Mouse (Mus musculus): ENCODE measurements around the gene Stac3.

The Stac3 gene

DNA sequence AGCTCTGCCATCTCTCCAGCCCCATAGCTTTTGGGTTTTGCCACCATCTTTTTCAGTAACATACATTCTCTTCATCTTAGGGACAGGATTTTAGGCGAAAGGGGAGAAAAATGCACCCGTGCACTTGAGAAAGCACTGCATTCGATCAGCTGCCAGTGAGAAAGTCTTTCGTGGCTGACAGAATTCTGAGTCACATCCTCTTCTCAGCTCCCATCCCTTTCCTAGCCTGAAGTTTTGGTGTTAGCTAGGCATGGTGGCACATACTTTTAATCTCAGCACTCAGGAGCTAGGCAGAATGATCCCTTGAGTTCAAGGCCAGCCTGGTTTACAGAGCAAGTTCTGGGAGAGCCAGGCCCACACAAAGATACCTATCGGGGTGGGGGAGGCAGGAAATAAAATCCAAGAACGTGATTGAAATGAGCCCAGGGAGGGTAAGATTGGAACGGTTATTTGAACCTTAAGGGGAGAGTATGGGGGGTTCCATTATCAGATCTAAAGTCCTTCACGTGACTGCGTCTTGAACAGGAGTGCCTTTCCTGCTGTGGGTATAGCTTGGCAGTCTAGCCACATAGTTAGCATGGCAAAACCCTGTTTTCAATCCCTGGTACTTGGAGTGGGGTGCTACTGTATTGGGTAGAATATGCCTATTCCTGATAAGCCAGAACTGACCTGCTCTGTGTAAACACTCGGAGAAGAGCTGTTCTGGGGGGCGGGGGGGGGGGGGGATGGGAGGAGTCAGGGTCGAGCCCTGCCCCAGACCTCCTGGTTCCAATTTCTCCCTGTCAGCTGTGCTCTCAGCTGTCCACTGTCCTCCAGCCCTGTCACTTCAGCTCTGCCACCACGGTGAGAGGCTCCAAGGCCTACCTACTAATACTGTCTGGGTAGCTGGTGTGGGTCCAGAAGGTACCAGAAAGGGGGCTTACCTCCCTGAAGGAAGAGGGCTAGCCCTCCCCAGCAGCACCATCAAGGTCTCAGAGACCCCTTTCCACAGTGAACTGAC lies at the start of gene Stac3:
Stac3 (plus strand) TSS at position 793 of the 1,000 bp plus-strand sequence.
- in situ Hi-C loops (cut with MseI, MboI), result no loop called here

DNA sequence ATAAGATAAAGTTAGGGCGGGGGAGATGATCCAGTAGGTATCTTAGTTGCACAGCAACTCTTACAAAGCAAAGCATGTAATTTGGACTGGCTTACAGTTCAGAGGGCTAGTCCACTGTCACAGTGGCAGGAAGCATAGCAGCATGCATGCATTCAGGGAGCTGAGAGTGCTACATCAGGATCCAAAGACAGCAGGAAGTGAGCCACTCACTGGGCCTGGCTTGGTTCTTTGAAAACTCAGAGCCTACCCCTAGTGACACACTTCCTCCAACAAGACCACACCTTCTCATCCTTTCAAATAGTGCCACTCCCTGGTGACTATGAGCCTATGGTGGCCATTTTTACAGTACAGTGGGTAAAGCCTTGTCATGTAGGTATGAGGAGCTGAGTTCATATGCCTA lies 47.8 kb upstream of the Stac3 start:
- in situ Hi-C loops (cut with MseI, MboI), result no loop called here

DNA sequence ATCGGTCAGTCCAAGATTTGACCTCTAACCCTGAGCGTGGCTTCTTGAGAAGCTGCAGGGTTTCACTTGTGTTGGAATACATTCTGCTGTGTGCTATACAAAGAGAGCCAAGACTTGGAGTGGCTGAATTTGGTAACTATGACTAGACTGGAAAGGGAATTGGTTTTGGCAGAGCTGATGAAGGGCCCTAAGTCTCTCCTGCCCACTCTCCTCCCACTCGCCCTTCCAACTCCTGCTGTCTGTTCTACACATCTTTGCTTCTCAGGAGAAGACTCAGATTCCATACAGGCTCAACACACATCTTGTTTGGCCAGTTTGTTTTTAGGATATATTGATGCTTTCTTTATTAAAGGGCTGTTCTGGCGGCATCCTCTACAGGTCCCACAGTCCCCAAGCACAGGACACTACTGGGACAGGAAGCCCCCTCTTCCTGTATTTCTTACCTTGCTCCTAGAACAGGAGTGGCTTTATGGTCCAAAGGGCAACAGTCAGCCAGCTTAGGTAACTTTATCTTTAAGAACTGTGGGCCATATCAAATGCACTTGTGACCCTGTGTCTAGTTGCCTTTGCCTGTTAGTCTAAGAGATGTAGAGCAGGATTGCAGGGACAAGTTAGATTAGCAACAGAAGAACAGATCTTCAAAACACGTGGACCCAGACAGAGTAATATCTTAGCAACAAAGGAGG lies 38.9 kb upstream of the Stac3 start:
- in situ Hi-C loops (cut with MseI, MboI), result no loop called here

DNA sequence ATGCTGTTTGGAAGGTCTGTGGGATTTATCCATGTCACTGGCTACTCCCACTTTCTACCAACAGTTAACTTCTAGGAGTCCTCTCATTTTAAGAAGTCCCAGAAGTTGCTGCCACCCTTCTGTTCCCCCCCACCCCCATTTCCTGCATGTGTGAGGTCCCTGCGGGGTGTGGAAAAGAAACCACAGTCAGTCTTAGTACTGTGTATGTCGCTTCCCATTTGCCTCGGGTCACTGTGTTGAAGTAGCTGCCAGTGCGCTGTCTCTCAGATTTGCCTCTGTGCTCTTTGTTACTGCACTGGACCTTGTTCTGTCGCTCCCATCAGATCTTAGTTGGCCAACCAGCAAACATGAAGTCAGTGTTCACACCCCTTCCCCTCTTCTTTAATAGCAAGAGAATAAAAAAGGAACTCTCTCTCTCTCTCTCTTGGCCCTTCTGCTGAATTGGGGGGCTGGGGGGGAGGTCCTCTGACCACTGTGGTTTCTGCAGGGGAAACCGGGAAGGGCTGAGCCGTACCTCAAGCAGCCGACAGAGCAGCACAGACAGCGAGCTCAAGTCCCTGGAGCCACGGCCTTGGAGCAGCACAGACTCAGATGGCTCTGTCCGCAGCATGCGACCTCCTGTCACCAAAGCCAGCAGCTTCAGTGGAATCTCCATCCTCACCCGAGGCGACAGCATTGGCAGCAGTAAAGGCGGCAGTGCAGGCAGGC lies 30.1 kb upstream of the Stac3 start:
- in situ Hi-C loops (cut with MseI, MboI), result no loop called here

DNA sequence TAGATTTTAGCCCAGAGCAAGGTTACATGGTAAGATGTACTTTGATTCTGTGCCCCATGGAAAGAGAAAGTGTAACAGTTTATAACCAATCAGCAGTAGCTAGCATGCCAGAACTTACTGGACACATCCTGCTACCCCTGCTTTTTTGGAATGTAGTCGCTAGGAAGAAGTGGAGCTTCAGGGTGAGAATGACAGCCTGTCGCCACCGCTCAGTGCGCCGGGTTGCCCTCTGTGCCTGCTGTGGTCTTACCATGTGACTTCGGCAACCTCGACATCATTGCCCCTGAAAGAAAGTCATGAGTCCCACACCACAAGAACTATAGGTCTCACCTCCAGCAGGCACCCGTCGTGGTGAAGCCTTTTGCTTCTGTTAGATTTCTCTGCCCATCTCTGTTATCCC lies 28.8 kb upstream of the Stac3 start:
- in situ Hi-C loops (cut with MseI, MboI), result no loop called here

DNA sequence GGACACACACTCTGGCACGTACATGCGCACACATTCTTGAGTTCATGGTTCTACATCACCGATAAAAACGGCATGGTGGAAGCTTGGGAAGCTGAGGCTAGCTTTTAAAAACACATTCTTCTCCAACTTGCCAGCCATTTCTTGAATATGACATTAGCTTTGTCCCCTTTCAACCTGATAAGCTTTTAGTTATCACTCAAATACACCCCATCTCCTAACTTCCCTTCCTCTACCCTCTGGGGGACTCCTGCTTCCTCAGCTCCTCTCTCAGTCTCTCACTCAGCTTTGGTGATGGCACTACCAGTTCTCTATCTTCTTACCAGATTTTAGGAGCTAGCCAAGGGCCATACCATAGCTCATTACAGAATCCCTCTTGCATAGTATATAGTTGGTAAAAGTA lies 26.3 kb upstream of the Stac3 start:
- in situ Hi-C loops (cut with MseI, MboI), result no loop called here

DNA sequence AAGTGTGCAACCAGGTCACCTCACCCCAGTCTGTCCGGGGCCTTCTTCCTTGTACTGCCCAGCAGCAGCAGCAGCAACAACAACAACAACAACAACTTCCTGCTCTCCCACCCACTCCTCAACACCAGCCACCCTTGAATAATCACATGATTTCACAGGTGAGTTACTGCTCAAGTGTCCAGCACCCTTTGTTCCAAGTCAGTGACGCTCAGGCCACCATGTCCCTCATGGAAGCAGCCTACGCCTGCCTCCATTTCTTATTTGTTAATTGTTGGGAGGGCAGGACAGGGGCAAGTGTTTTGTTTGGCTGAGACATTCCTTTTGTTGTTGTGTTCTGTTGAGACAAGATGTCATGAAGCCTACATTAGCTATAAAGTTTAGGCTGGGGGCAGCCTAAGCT lies 24.9 kb upstream of the Stac3 start:
- in situ Hi-C loops (cut with MseI, MboI), result no loop called here

DNA sequence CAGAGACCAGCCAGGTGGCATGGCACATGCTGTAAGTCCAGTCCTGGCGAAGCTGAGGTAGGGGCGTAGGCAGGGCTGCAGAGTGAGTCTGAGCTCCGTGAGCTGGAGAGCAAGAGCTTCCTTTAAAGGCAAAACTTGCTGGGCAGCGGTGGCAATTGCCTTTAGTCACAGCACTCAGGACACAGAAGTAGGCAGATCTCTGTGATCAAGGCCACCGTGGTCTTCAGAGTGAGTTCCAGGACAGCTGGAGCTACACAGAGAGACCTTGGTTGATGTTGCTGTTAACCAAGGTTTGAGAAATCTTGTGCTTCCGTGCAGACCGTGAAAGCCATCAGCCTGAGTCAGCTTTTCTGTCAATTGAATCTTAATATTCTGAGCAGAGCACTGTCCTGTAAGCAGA lies 24.2 kb upstream of the Stac3 start:
- in situ Hi-C loops (cut with MseI, MboI), result no loop called here

DNA sequence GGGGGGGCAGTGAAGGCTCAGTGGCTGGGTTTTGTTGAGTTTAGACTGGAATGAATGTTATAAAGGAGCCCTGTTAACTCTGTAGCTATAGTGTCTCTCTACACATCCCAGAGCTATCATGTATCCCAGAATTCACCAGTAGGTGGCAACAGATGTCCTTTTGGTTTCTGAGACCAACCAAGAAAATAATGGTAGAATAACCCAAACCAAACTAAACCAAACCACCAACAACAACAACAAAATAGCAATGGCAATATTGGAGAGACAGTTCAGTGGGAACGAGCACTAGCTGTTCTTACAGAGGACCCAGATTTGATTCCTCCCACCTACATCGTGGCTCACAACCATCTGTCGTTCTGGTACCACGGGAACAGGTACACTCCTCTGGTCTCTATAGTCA lies 22.4 kb upstream of the Stac3 start:
- in situ Hi-C loops (cut with MseI, MboI), result no loop called here

DNA sequence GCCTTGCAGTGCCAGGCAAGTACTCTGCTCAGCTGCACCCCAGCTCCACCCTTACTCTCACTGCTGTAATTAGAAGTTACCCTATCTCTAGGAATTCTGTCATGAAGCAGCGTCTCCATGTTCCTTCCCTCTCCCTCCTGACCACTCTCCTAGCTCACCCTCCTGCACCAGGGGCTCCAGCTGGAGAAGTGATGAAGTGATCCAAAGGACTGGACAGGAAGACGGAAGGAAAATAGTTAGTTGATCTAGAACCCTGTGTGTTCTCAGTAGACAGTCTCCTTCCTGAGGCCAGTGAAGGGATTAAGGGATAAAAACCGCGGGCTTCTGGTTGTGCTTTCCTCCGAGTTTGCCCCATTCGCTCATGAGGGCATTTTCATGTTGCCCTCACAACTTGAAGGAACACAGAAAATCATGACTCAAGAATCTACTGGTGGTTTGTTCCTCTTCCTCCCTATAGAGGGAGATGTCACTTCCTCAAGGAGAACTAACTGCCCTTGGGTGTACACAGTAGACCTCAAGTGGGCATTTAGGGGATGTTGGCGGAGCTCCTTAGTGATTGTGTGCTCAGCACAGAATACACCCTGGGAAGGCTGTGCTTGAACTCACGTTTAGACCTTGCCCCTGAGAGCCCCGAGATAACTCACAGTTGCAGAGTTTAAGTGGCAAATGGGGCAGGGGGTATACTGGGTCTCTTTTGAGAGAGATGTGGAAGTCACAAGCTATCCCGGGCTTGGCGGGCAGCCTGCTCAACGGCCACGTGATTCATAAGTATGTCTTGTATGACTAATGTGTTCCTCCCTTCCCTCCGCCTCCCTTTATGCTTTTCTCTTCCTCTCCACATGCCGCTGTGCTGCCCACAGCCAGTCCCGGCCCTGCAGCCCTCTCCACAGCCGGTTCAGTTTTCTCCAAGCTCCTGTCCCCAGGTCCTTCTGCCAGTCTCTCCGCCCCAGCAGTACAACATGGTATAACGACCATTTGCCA lies 20.4 kb upstream of the Stac3 start:
- in situ Hi-C loops (cut with MseI, MboI), result no loop called here

DNA sequence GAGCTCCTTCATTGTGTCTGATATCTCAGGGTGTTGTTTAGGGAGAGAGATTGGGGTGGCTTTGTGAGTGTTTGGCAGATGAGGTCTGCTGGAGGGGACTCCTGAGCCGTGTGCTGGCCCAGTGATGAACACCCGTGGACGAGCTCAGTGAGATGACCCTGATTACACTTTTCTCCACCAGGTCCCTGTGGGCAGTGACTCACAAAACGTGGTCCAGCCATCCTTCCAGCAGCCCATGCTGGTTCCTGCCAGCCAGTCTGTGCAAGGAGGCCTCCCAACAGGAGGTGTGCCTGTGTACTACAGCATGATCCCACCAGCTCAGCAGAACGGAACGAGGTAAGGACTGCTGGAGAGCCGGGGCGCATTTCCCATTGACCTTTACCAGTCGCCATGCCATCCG lies 16.3 kb upstream of the Stac3 start:
- in situ Hi-C loops (cut with MseI, MboI), result no loop called here

DNA sequence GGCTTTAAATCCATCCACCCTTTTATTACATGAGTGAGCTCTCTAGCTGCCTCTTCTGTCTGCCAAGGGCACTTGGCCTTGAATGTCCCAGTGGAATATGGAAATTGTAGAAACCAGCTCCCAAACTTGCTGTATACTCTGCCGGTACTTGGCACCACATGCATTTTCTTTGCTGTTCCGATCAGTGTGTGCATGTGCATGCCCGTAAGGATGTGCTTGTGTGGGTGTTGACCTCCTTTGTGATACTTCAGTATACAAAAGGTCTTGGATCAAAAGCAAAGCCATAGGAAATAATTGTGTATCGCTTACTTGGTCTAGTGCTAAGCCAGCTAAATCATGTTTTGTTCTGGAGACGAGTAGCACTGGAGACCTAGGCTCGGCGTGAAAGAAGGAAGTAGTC lies 12.6 kb upstream of the Stac3 start:
- in situ Hi-C loops (cut with MseI, MboI), result no loop called here

DNA sequence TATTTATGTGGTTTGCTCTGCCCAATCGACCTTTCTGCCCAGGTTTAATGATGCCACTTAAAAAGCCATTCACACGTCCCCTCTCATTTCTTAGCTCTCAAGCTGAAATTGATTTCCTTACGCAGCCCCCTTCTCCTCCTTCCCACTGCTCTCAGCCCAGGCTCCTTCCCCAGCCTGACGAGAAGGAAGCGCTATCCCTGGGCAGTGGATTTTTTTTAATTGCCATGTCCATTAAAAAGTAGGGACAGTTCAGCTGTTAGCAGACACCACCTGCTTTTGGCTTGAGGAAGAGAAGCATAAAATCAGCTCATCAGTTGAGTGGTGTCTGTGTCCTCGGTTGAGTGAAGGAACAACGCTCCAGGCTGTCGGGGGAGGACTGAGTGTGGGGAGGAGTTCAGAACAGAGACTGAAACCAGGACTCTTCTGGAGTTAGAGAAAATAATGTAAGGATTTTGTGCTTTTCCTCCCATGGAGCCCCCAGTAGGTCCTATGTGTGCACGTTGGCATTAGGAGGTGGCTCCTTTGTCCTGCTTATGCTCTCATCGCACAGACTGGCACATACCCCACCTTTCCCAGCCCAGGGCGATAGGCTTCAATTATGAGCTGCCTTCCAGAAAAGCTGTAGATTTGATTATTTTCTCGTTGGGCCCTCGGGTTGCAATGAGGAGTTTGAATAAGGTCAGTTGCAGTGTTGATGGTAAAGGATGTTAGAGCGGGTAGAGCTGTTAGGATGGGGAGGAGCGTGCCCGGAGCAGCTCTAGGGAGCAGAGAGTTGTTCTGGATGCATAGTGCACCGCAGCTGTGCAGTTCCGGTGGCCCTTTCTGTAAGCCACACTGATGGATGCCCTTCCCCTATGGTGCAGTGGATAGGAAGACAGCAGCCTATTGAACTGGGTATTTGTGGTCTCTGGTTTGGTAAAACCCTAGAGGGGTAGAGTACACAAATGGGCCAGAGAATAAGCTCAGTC lies 11.0 kb upstream of the Stac3 start:
- in situ Hi-C loops (cut with MseI, MboI), result no loop called here

DNA sequence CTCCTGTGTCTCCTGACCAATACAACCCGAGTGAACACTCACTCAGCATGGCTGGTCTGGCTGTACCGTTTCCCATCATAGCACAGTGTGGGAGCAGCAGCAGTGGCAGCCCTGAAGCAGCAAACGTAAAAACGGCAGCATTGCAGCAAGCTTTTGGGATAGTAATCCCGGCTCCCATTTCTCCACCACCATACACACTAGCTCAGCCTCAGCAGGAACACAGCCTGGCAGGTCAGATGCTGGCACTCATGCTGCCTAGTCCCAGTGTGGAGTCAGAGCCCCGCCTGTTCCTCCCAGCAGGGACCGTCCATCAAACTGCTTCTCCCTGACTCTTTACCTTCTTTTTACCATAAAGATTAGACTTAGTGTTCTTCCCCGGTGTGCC lies 10.4 kb upstream of the Stac3 start:
- in situ Hi-C loops (cut with MseI, MboI), result no loop called here

DNA sequence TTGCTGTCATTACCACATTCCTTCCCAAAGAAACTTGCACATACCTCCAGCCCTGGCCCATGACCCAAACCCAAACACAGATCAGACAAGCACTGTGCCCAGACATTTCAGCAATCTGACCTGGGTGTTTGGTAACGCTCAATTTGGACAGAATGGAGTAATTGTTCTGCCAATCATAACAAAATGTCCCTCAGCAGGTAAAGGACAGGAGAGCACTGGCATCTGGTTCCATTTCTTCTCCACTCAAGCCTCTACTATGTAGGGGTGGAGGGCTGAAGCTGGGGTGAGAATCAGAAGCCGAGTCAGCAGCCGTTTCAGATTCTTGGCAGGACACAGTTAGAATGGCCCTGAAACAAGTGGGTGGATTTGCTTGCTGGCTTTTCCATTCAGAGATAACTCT lies 9.4 kb upstream of the Stac3 start:
- in situ Hi-C loops (cut with MseI, MboI), result no loop called here

DNA sequence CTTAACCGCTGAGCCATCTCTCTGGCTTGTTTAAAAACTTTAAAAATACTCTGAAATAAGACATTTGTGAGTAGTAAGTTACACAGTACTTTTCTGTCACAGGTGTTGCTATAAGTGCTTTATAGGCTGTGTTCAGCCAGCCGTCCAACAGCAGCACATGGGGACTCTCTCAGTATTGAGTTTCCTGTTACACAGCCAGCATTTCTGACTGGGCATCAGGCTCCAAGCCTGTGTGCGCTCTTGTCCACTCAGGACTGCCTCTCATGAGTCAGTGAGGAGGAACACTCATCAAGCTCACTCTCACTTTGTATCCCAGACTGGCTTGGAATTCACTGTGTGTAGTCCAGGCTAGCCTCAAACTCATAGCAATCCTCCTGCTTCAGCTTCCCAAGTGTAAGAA lies 5.3 kb upstream of the Stac3 start:
- in situ Hi-C loops (cut with MseI, MboI), result no loop called here

DNA sequence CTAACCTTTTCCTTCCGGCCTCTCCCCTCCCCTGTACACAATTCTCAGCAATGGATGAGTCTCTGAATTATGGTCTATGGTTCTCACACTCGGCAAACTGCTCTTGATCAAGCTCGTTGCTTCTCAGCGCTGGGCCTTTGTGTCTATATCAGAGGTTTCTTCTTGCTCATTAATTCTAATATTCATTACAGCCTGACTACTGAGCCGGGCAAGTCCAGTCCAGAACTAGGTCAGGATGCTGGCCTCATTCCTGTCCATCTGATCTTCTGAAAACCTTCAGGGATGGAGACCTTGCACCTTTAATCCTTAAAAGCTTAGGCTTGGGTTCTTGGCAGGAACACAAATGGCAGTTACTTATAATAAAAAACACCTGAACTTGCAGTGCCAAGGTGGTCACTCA lies 2.0 kb upstream of the Stac3 start:
- in situ Hi-C loops (cut with MseI, MboI), result no loop called here

DNA sequence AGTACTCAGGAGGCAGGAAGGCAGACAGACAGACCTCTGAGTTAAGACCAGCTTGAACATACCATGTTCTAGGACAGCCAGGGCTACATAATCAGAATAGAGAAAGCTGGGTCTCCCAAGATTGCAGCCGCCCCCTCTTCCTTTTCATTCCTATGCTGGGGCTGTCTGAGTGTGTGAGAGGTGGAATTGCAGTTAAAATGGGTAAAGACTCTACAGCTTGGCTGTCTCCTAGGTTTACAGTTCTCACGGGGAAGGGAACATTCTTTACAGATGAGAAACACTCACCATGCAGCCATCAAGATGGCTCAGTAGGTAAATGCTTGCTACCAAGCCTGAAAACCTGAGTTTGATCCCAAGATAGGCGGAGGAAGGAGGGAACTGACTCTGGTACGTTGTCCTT lies 1.4 kb upstream of the Stac3 start:
- in situ Hi-C loops (cut with MseI, MboI), result no loop called here

DNA sequence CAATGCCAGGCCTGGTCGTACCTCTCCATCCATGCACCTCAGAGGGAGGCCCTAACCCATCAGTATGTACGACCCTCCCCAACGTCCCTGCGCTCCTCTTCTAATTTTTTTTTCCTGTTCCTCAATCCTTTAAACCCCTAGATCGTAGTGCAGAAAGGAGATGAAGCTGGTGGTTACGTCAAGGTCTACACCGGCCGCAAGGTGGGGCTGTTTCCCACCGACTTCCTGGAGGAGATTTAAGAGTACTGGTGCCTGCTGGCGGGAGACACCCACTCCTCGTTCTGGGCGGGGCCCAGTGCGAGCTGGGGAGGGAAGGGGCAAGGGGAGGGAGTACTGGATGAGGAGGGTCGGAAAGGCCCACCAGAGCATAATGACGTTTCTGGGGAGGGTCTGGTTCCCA lies 6.8 kb downstream of the Stac3 start:
- in situ Hi-C loops (cut with MseI, MboI), result loop anchor here (5.0 kb wide), 1 partner anchor 34 kb away; no protein-coding TSS in a partner anchor
